Mouse (Mus musculus): ENCODE measurements around the gene Obp1b. TPM values are rescaled to one million over a fixed set of nuclear protein-coding genes. Genes with fewer than 3 reads are reported as not detected.

The Obp1b gene
- not detected for polyA plus RNA-seq (2014; fragmentation: Illumina TruSeq; extraction: RNeasy Lipid Tissue Mini Kit (QIAGEN cat#74804); ENCODE audit: low read depth, low replicate concordance)

GRCm38 (mm10) chrX:78186477-78186876, at the start of gene Obp1b:
TSS of gene Obp1b (plus strand) at chrX:78186777.

Other genes starting within 250 kb of the Obp1b start
- not detected for gene Obp1a, start 95.4 kb upstream of the Obp1b start, polyA plus RNA-seq (2014; fragmentation: Illumina TruSeq; extraction: RNeasy Lipid Tissue Mini Kit (QIAGEN cat#74804); ENCODE audit: low read depth, low replicate concordance)
- not detected for gene Gm5938, start 61.3 kb upstream of the Obp1b start, polyA plus RNA-seq (2014; fragmentation: Illumina TruSeq; extraction: RNeasy Lipid Tissue Mini Kit (QIAGEN cat#74804); ENCODE audit: low read depth, low replicate concordance)
- not detected for gene Gm14743, start 59.1 kb downstream of the Obp1b start, polyA plus RNA-seq (2014; fragmentation: Illumina TruSeq; extraction: RNeasy Lipid Tissue Mini Kit (QIAGEN cat#74804); ENCODE audit: low read depth, low replicate concordance)
- not detected for gene 4930480E11Rik, start 182.9 kb downstream of the Obp1b start, polyA plus RNA-seq (2014; fragmentation: Illumina TruSeq; extraction: RNeasy Lipid Tissue Mini Kit (QIAGEN cat#74804); ENCODE audit: low read depth, low replicate concordance)